Mouse (Mus musculus) embryonic facial prominence, embryonic 13.5 days (tissue): ENCODE measurements around the gene Tubgcp6. TPM values are rescaled to one million over a fixed set of nuclear protein-coding genes. Genes with fewer than 3 reads are reported as not detected.
A peak's percentile ranks its signal among the peaks of the same experiment; 100 is the strongest.

Experiments used
- ATAC-seq: fragments of 200-750 bp; cut with Nextera tagmentation; 2 replicates; pipeline ENCODE4 v1.8.0; 2017; ENCODE audit warnings: low read depth; ENCODE audit not compliant: insufficient number of reproducible peaks, insufficient read depth, low FRiP score, low TSS enrichment
- H3K27ac ChIP-seq: fragments of 300-500 bp; sonication (generic); 2 replicates; pipeline ENCODE4 v1.5.1; 2015; ENCODE audit warnings: moderate library complexity, mild to moderate bottlenecking, inconsistent platforms
- H3K27me3 ChIP-seq: fragments of 300-500 bp; sonication (generic); 2 replicates; pipeline ENCODE4 v1.6.1; 2015; ENCODE audit warnings: mild to moderate bottlenecking, inconsistent platforms
- H3K36me3 ChIP-seq: fragments of 300-500 bp; sonication (generic); 2 replicates; pipeline ENCODE4 v1.6.1; 2015; ENCODE audit warnings: mild to moderate bottlenecking, inconsistent platforms
- H3K4me1 ChIP-seq: fragments of 300-500 bp; sonication (generic); 2 replicates; pipeline ENCODE4 v1.6.1; 2015; ENCODE audit warnings: inconsistent platforms
- H3K4me2 ChIP-seq: fragments of 300-500 bp; sonication (generic); 2 replicates; pipeline ENCODE4 v1.6.1; 2015; ENCODE audit warnings: moderate library complexity, mild to moderate bottlenecking, inconsistent platforms
- H3K4me3 ChIP-seq: fragments of 300-500 bp; sonication (generic); 2 replicates; pipeline ENCODE4 v1.5.1; 2015; ENCODE audit warnings: mild to moderate bottlenecking, inconsistent platforms
- H3K9ac ChIP-seq: fragments of 300-500 bp; sonication (generic); 2 replicates; pipeline ENCODE4 v1.6.1; 2015; ENCODE audit warnings: mild to moderate bottlenecking, inconsistent platforms
- H3K9me3 ChIP-seq: fragments of 300-500 bp; sonication (generic); 2 replicates; pipeline ENCODE4 v1.6.1; 2016; ENCODE audit warnings: inconsistent platforms
- WGBS: fragments of 180-500 bp; shearing (Covaris S2); methylation state at CpG from one replicate; pipeline ENCODE4 v1.1.7; 2015; ENCODE audit warnings: mixed read lengths; 5-methylcytosine and 5-hydroxymethylcytosine counted together
- microRNA-seq: library from miRNA; unstranded; fragments of <30 nt; microRNA quantifications from one replicate; pipeline ENCODE4, GENCODE M21; 2016
- polyA plus RNA-seq: library from polyadenylated mRNA; unstranded; fragments of >200 nt; fragmentation: Nextera tagmentation; extraction: Ambion mirVana; gene quantifications from 2 replicates; pipeline ENCODE4 v1.2.1, GENCODE M21; 2015

Tubgcp6 gene
- polyA plus RNA-seq, 1 experiment from 2014 or later = 17.0 TPM

DNA sequence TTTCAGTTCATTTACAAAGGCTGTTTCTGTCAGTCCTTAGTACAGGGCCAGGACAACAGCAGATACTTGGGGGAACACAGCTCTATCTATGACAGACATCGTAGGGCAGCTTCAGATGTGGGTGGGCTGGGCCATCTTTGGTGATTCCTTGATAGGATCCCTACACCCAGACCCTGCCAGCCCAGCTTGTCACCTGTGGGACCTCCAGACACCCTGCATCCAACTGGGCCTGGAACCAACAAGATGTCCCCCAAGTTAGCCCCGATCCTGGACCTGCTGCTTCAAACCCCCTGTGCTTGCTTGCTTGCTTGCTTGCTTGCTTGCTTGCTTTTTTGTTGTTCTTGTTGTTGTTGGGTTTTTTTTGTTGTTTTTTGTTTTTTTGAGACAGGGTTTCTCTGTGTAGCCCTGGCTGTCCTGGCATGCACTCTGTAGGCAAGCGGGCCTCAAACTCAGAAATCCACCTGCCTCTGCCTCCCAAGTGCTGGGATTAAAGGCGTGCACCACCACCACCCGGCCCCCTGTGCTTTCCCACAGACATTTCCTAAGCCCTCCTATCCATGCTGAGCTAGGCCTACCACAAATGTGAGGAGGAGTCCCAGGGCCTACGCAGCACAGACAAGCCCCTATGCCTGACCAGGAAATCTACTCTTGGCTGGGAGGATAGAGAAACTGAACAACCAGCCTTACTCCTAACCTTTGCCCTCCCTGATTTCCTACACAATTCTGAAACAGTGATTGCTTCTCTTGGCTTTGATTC lies 61.0 kb downstream of the Tubgcp6 start:
- Histone ChIP-seq H3K9me3 (no peaks in the 10 kb centered on the region), H3K9ac (no peak overlapping the region), H3K27me3 (peaks cover 86% of the 10 kb centered on the region), H3K27ac (no peak overlapping the region), H3K36me3 (no peaks in the 10 kb centered on the region), H3K4me2 (no peak overlapping the region), H3K4me1 (peaks cover 8% of the 10 kb centered on the region), H3K4me3 (no peak overlapping the region)
- WGBS = 78% methylated on average over 6 of the region's 6 CpGs
- ATAC-seq = no peak

DNA sequence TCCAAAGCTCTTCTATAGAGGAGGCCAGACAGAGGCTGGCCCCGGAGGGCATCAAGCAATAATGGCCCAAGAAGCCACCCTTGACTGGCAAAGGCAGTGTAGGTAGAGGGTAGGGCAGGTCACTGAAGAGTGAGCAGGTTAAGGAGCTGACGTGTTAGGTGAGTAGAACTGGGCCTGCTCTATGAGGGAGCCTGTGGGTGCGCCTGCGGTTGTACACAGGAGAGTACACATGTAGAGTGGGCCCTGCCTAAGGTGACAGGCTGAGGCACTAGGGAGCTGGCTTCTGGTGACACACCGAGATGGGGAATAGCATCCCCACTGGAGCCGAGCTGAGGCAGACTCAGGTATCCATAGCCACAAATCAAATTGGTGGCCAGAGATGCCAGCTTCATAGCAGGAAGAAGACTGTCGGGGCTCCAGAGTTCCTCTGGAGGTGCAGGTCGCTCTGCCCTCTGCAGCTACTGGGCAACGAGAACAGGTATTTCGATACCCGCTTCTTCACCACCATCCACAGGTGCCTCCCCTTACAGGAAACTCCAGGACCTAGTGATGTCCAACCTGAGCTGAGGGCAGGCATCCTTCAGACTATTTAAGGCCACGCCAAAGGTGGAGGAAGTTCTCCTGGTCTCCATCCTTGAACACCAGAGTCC lies 62.0 kb downstream of the Tubgcp6 start:
- no peak overlapping the region for H3K9ac ChIP-seq
- WGBS = 80% methylated on average over 12 of the region's 12 CpGs
- no peaks in the 10 kb centered on the region for H3K9me3 ChIP-seq
- H3K4me3 ChIP-seq = 0 out of 2 replicates have a peak overlapping the region, but pooled peaks have one; percentile 65
- H3K36me3 ChIP-seq = no peaks in the 10 kb centered on the region
- ATAC-seq = no peak
- peaks cover 8% of the 10 kb centered on the region for H3K4me1 ChIP-seq
- no peak overlapping the region for H3K27ac ChIP-seq
- H3K4me2 ChIP-seq = peak overlapping the region; percentile 85
- peaks cover 85% of the 10 kb centered on the region for H3K27me3 ChIP-seq

DNA sequence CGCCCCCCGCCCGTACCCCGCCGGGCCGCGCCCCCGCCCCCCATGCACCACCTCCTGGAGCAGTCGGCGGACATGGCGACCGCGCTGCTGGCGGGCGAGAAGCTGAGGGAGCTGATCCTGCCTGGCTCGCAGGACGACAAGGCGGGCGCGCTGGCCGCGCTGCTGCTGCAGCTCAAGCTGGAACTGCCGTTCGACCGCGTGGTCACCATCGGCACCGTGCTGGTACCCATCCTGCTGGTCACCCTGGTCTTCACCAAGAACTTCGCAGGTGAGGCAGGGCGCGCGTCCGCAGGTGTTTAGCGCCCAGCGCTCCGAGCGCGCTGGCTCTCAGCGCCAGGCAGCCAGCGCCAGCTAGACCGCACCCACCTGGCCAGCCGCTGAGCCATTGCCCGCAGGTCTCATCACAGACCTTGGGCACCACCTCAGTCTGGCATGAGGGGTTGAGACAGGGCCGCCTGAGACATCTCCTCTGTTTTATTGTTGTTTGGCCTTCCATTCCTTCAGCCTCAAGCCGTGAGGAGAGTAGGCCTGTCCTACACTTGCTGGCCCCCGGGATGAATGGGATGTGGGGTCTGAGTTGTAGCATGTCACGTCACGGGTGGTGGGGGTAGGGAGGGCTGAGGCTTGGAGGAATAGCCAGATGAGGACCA lies 62.8 kb downstream of the Tubgcp6 start:
- H3K4me2 ChIP-seq = peak overlapping the region; percentile 85
- no peak overlapping the region for H3K27ac ChIP-seq
- 3% methylated on average over 42 of the region's 48 CpGs for WGBS
- H3K27me3 ChIP-seq = peaks cover 85% of the 10 kb centered on the region
- peak overlapping the region; percentile 74 for H3K9ac ChIP-seq
- H3K36me3 ChIP-seq = no peaks in the 10 kb centered on the region
- peak overlapping the region; percentile 65 for H3K4me3 ChIP-seq
- peaks cover 8% of the 10 kb centered on the region for H3K4me1 ChIP-seq
- ATAC-seq = no peak
- no peaks in the 10 kb centered on the region for H3K9me3 ChIP-seq

DNA sequence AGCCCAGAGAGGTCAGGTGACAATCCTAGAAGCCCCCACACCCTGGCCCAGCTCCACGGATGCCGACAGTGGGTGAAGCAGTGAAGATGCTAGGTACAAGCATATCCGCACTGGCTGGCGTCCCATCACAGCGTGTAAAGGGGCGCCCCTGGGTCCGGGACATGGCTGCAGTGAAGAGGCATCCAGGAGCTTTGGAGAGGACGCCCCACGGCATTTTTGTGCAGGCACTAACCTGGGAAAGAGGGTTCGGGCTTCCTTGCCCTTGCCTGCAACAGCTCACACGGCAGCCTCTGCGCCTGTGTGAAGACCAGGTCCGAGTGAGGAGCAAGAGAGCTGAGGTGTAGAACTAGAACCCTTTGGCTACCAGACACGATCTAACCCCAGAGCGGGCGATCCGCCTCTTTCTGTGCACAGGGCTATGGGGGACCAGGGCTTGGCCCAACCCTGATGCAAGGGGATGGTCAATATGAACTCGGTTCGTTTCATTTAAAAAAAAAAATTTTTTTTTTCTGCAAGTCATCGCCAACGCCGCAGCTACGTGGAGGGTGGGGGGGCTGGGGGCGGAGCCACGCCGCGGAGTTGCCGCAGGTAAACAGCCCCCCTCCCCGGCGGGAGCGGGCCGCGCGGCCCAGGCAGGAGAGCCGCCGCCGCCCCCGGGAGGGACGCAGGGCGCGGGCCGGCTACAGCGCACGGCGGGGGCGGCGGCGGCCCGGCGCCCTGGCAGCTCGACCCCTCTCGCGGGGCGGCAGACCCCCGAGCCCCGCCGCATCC lies 63.6 kb downstream of the Tubgcp6 start, which contains the start of gene Panx2:
Panx2 (plus strand) TSS at position 574 of the 771 bp plus-strand sequence.
- peak within 1 kb of the TSS; percentile 85 for H3K4me2 ChIP-seq
- WGBS = under 1% methylated on average over 48 of the region's 57 CpGs
- H3K27me3 ChIP-seq = peaks cover 88% of the 10 kb centered on the region
- H3K27ac ChIP-seq = no peak within 1 kb of the TSS
- no peak for ATAC-seq
- H3K4me3 ChIP-seq = peak within 1 kb of the TSS; percentile 65
- peak within 1 kb of the TSS; percentile 74 for H3K9ac ChIP-seq
- H3K4me1 ChIP-seq = peaks cover 8% of the 10 kb centered on the region
- no peaks in the 10 kb centered on the region for H3K36me3 ChIP-seq
- H3K9me3 ChIP-seq = no peaks in the 10 kb centered on the region

DNA sequence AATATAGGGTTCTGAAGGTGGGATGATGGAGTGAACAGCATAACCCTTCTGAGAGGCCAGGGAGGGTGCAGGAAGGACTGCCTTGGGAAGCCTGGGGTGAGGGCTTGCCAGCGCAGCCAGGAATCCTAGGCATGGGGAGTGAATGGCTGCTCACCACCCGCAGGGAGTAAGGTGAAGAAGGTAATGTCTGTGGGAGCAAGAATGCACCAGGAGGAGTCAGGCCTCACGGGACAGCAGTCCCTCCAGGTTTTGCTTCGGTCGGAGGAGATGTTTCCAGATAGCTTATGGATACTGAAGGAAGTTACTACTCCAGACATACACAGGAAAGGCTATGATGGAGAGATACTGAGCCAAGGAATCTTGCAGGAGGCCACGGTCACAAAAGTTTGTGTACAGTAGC lies 64.2 kb downstream of the Tubgcp6 start:
- Histone ChIP-seq H3K9ac (peak overlapping the region; percentile 74; the same call in 1 of the 2 replicates), H3K4me3 (peak overlapping the region; percentile 65; the same call in 1 of the 2 replicates), H3K9me3 (no peaks in the 10 kb centered on the region), H3K27ac (no peak overlapping the region), H3K4me2 (peak overlapping the region; percentile 85), H3K36me3 (no peaks in the 10 kb centered on the region), H3K27me3 (peaks cover 82% of the 10 kb centered on the region), H3K4me1 (peaks cover 8% of the 10 kb centered on the region)
- no peak for ATAC-seq
- 27% methylated on average over 6 of the region's 6 CpGs for WGBS

DNA sequence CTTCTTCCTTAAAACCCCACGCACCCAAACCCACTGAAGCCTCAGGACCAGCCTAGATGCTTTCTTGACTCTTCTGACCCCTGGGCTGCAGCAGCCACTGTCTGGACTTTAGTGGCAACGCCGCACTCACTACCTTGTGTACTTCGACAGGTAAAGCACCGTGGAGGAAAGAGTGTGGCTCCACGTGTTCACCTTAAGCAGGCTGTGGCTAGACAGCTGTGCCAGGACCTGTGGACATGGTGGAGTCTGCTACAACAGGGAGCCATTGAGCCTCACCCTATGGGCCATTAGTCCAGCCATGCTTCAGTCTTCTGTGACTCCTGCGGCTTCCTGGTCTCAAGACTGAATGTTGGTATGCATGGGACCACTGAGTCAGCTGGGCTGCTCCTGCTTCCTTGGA lies 68.2 kb downstream of the Tubgcp6 start:
- Histone ChIP-seq H3K9me3 (no peaks in the 10 kb centered on the region), H3K27ac (no peak overlapping the region), H3K4me1 (peaks cover 3% of the 10 kb centered on the region; the same call in 1 of the 2 replicates), H3K9ac (no peak overlapping the region), H3K4me3 (no peak overlapping the region), H3K4me2 (no peak overlapping the region), H3K27me3 (peaks cover 49% of the 10 kb centered on the region), H3K36me3 (no peaks in the 10 kb centered on the region)
- no peak for ATAC-seq
- WGBS = 87% methylated on average over 7 of the region's 7 CpGs

Small RNA genes lying within 50 kb of the gene (microRNA-seq; reads per million reads assigned to microRNA genes)
- not detected for gene Mir7118

Other genes starting within 250 kb of the Tubgcp6 start
- gene Ttll8, start 168.7 kb downstream of the Tubgcp6 start, polyA plus RNA-seq = not detected in 2 replicates
- 0.24 and 0.33 TPM in 2 replicates for gene Mlc1, start 144.1 kb downstream of the Tubgcp6 start, polyA plus RNA-seq
- gene Mov10l1, start 140.2 kb downstream of the Tubgcp6 start, polyA plus RNA-seq = not detected in 2 replicates
- 0.69 and 0.96 TPM in 2 replicates for gene Panx2, start 63.4 kb downstream of the Tubgcp6 start, polyA plus RNA-seq
- 47.3 and 47.7 TPM in 2 replicates for gene Trabd, start 48.0 kb downstream of the Tubgcp6 start, polyA plus RNA-seq
- gene Selenoo, start 34.0 kb downstream of the Tubgcp6 start, polyA plus RNA-seq = 20.2 and 24.0 TPM in 2 replicates
- gene Hdac10, start 5.6 kb upstream of the Tubgcp6 start, polyA plus RNA-seq = 19.5 and 19.6 TPM in 2 replicates
- gene Mapk12, start 17.6 kb upstream of the Tubgcp6 start, polyA plus RNA-seq = 4.6 and 4.7 TPM in 2 replicates
- 13.3 and 13.5 TPM in 2 replicates for gene Mapk11, start 26.5 kb upstream of the Tubgcp6 start, polyA plus RNA-seq
- 130 and 157 TPM in 2 replicates for gene Plxnb2, start 57.7 kb upstream of the Tubgcp6 start, polyA plus RNA-seq
- 21.3 TPM in 2 replicates for gene Dennd6b, start 73.4 kb upstream of the Tubgcp6 start, polyA plus RNA-seq
- 40.0 and 41.7 TPM in 2 replicates for gene Ppp6r2, start 88.4 kb upstream of the Tubgcp6 start, polyA plus RNA-seq
- 57.4 and 57.8 TPM in 2 replicates for gene Sbf1, start 192.2 kb upstream of the Tubgcp6 start, polyA plus RNA-seq
- not detected in 2 replicates for gene Adm2, start 199.6 kb upstream of the Tubgcp6 start, polyA plus RNA-seq
- not detected in 2 replicates for gene Miox, start 211.3 kb upstream of the Tubgcp6 start, polyA plus RNA-seq
- gene Lmf2, start 232.5 kb upstream of the Tubgcp6 start, polyA plus RNA-seq = 53.3 and 62.2 TPM in 2 replicates
- 164 and 188 TPM in 2 replicates for gene Ncaph2, start 232.6 kb upstream of the Tubgcp6 start, polyA plus RNA-seq